Mouse (Mus musculus) c-Kit-positive CD71-positive TER-119-negative erythroid progenitor cells, embryonic 14.5 days (primary cell): ENCODE results near the gene Abcg4.
"Not testable (repeated sequence)": the region's sequence is repeated elsewhere in the genome, so short reads cannot be mapped to it uniquely, and the experiment has no call there.

Source experiments
- DNase-seq: peaks from one replicate; pipeline ENCODE4 v3.0.0-alpha.2; 2013; ENCODE audit warnings: low read depth

Abcg4 gene

GRCm38 (mm10) chr9:44319887-44320798 is 31.7 kb upstream of the Abcg4 start, which contains the start of gene C2cd2l:
TSS of gene C2cd2l (minus strand) at chr9:44320285.
- peak; percentile 93 for DNase-seq

DNA sequence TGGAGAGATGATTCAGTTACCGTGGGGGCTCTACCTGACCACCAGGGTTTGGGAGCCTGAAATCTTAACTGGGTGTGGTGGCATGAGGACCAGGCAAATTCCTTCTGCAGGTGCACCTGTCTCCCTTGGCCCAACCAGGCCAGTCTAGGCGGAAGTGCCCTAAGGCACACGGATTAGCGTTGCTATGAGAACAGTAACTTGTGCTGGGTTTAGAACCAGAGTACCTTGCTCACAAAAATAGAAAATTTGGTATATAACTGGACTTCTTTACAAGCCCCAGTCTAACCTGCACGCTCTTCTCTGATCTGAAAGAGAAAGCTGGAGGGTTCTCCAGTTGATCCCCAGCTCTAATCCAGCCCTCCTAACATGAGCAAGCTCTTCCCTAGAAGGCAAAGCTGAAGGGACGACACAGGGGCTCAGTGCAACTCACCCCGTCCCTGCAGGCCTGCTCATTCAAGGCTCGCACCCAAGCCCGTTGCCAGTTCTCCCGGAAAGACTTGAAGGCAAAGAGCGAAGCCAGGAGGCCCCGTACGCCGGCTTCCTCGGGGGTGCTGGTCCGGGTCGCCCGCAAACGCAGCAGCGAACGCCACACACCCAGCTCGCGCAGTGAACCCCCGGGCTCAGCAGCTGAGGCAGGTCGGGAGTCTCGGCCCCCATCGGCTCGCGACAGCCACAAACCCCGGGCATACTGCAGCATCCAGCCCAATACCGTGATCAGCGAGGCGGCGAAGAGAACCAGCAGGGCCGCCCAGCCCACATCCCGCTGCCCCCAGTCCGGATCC is 30.9 kb upstream of the Abcg4 start:
- DNase-seq, result no peak

GRCm38 (mm10) chr9:44318826-44319095 is 30.3 kb upstream of the Abcg4 start:
- no peak for DNase-seq

GRCm38 (mm10) chr9:44318076-44318825 is 29.8 kb upstream of the Abcg4 start:
- DNase-seq, result no peak

- no peak for DNase-seq
These were observed 29.0 kb upstream of the Abcg4 start for GRCm38 (mm10) chr9:44317452-44317851.

GRCm38 (mm10) chr9:44314910-44315309 is 26.5 kb upstream of the Abcg4 start:
- no peak for DNase-seq

DNA sequence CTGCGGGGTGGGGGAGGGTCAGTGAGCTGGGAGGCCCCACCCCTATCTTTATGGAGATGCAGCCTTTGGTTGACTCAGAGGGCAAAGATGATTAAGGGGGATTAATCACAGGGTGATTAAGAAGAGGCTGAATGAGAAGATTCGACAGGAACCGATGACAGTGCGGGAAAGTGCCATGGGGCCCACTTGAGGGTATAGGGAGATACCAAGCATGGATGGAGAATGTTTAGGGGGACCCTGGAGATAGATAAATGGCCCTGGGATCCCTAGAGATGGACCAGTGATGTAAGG is 25.8 kb upstream of the Abcg4 start:
- no peak for DNase-seq

DNA sequence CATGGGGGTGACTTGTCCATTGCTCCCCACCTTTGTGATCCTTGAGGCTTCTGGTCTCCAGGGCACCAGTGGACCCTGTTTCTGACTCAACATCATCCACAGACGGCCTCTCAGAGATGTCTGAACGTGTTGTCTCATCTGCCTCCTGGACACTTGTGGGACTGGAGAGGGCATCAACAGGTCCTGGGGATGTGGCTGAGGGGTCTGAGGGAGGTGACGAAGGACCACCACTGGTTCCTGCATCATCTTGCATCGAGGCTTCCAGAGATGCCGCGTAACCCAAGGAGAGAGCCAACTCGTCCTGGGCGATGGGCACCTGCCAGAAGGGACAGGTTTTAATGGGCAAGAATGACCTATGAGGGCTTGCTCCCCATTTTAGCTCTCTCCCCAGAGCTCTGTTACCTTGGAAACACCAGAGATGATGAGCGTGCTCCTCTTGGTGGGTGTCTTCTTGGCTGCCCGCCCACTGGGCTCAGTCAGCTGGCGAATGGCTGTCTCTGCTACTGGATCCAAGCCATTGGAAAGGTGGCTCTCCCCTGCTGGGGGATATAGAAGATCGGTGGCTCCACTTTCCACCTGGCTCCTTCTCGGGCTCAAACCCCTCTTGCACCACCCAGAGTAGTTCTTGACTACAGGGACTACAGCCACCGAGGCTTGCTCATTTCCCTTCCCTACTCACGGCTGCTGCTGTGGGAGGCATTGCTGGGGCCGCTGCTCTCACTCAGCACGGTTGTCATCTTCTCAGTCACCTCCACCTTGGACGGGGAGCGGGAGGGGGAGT is 25.3 kb upstream of the Abcg4 start:
- DNase-seq, result no peak

GRCm38 (mm10) chr9:44311136-44312134 is 23.0 kb upstream of the Abcg4 start:
- DNase-seq, result no peak

GRCm38 (mm10) chr9:44310750-44311135 is 22.3 kb upstream of the Abcg4 start:
- DNase-seq, result no peak

- DNase-seq, result no peak
These were observed 21.3 kb upstream of the Abcg4 start for GRCm38 (mm10) chr9:44309756-44310155.

DNA sequence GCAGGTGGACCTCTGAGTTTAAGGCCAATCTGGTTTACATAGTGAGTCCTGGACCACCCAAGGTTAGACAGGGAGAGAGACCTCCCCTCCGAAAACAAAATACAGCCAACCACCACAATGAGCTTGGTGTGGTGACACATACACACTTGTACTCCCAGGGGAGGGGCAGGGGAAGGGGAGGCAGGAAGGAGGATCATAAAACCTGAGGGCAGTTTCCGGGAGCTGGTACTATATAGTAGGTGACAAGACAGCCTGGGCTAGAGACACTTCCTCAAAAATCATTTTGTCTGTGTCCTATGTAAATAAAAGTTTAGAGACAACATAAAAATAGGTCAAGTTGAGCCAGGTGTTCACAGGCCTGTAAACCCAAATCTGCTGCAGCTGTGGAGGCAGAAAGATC is 18.8 kb upstream of the Abcg4 start:
- DNase-seq, result no peak

- DNase-seq, result no peak
These were observed 18.1 kb upstream of the Abcg4 start for GRCm38 (mm10) chr9:44306532-44306931.

- DNase-seq, result peak; percentile 99
These were observed 17.2 kb upstream of the Abcg4 start, which contains the start of gene Hinfp for GRCm38 (mm10) chr9:44305466-44306079. TSS of gene Hinfp (minus strand) at chr9:44305671.

- DNase-seq, result not testable (repeated sequence)
These were observed 11.6 kb upstream of the Abcg4 start for GRCm38 (mm10) chr9:44300001-44300400.

DNA sequence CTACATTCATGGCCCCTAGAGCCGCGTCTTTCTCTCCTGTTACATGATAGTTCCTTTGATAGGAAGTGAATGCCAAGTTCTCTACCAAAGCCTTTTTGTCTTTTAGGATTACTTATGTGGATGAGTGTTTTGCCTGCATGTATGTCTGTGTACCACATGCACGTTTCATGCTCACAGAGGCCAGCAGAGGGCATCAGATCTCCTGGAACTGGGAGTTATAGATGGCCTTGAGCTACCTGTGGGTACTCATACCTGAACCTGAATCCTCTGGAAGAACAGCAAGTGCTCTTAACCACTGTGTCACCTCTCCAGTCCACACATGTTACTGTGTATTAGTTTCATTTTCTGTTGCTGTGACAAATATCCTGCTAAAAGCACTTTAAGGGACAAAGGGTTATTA is 4.1 kb upstream of the Abcg4 start:
- DNase-seq, result peak; percentile 44

DNA sequence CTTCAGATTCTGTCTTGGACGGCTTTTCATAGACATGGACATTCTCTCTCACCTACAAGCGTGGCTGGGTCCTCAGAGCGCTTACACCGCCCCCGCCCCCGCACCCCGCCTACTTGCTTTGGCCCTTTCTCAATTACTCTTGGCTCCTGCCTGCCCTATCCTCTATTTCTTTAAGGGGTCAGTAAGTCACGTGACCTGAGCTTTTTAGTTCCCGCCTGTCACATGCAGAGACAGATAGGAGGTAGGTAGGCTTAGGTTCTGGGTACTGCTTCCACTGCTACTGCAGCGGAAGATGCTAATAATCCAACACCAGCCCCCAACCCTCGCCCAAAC is 510 bp upstream of the Abcg4 start:
- DNase-seq, result peak; percentile 63

DNA sequence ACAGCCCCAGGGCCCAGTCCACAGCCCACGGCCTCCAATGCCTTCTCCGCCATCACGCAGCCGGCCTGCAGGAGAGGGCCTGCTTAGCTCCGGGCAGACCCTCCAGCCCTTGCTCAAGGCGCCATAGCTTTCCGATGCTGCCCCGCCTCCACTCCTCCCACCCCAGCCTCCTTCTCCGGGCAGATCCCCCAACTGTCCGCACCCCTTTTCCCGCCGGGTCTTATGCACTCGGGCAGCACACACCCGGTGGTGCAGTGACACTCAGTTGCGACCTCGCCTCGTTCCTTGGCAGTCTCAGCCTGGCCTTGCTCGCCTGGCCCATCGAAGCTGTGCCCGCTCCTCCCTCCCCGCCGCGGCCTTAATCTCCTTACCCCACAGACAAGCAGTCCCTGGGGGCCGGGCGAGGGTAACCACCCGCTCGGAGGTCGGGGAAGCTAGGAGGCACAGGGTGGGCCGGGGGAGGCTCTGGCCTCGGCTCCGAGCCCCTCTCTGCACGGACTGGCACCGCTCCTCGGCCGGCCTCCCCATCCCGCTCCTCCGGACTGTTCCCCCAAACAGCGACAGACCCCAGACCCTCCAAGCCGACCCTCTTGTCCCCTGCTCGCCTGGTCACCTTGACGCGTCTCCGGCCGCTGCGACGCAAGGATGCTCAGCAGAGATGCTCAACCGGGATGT is 877 bp downstream of the Abcg4 start:
- no peak for DNase-seq

- no peak for DNase-seq
These were observed 1.4 kb downstream of the Abcg4 start for GRCm38 (mm10) chr9:44287003-44287400.
